Mouse (Mus musculus) layer of hippocampus, adult 11-12 months (tissue): Measurements from ENCODE around the gene Smyd2.

Experiments
- DNase-seq: peaks from one replicate; pipeline ENCODE4 v3.0.0; 2022; ENCODE audit warnings: low spot score

Smyd2 gene

GRCm38 (mm10) chr1:189921818-189922592 lies at the start of gene Smyd2:
Smyd2 (minus strand) TSS chr1:189922363.
- peak; percentile 44 for DNase-seq

- DNase-seq, result no peak
Observed at GRCm38 (mm10) chr1:189970381-189970780, 48.2 kb upstream of the Smyd2 start.

- DNase-seq, result no peak
Observed at GRCm38 (mm10) chr1:189968027-189968426, 45.9 kb upstream of the Smyd2 start.

GRCm38 (mm10) chr1:189960481-189960880 lies 38.3 kb upstream of the Smyd2 start:
- peak; percentile 47 for DNase-seq

- no peak for DNase-seq
Observed at GRCm38 (mm10) chr1:189959802-189960201, 37.6 kb upstream of the Smyd2 start.

- DNase-seq, result no peak
Observed at GRCm38 (mm10) chr1:189951861-189952260, 29.7 kb upstream of the Smyd2 start.

GRCm38 (mm10) chr1:189947411-189947810 lies 25.2 kb upstream of the Smyd2 start:
- DNase-seq, result no peak

GRCm38 (mm10) chr1:189946126-189946525 lies 24.0 kb upstream of the Smyd2 start:
- DNase-seq, result no peak

- no peak for DNase-seq
Observed at GRCm38 (mm10) chr1:189941786-189942185, 19.6 kb upstream of the Smyd2 start.

GRCm38 (mm10) chr1:189936436-189937105 lies 14.4 kb upstream of the Smyd2 start:
- no peak for DNase-seq

GRCm38 (mm10) chr1:189933480-189934202 lies 11.5 kb upstream of the Smyd2 start:
- DNase-seq, result no peak

- DNase-seq, result no peak
Observed at GRCm38 (mm10) chr1:189932976-189933375, 10.8 kb upstream of the Smyd2 start.

GRCm38 (mm10) chr1:189932190-189932589 lies 10.0 kb upstream of the Smyd2 start:
- no peak for DNase-seq

GRCm38 (mm10) chr1:189929896-189930295 lies 7.7 kb upstream of the Smyd2 start:
- DNase-seq, result no peak

- peak; percentile 50 for DNase-seq
Observed at GRCm38 (mm10) chr1:189927644-189928043, 5.5 kb upstream of the Smyd2 start.

- no peak for DNase-seq
Observed at GRCm38 (mm10) chr1:189926279-189926678, 4.1 kb upstream of the Smyd2 start.

GRCm38 (mm10) chr1:189923871-189924568 lies 1.9 kb upstream of the Smyd2 start:
- no peak for DNase-seq

GRCm38 (mm10) chr1:189923157-189923556 lies 994 bp upstream of the Smyd2 start:
- DNase-seq, result no peak

- DNase-seq, result no peak
Observed at GRCm38 (mm10) chr1:189922721-189923120, 558 bp upstream of the Smyd2 start.

- DNase-seq, result no peak
Observed at GRCm38 (mm10) chr1:189921568-189921817, 670 bp downstream of the Smyd2 start.

GRCm38 (mm10) chr1:189920701-189921567 lies 1.2 kb downstream of the Smyd2 start:
- DNase-seq, result no peak

- DNase-seq, result no peak
Observed at GRCm38 (mm10) chr1:189919756-189920155, 2.4 kb downstream of the Smyd2 start.
